Mouse (Mus musculus): ENCODE results near the gene Fndc3b. TPM values are rescaled to one million over a fixed set of nuclear protein-coding genes. Genes with fewer than 3 reads are reported as not detected.

Fndc3b gene
- polyA plus RNA-seq, 1 experiment from 2014 or later = 28.0 TPM

GRCm38 (mm10) chr3:27689149-27689865, 21.8 kb downstream of the Fndc3b start:
- Histone ChIP-seq H3K9me3 (no peaks in the 10 kb centered on the region), H3K4me1 (peaks cover 14% of the 10 kb centered on the region), H3K4me2 (replicated peaks) (no peak overlapping the region), H3K27me3 (no peaks in the 10 kb centered on the region), H3K4me3 (no peak overlapping the region), H3K36me3 (no peaks in the 10 kb centered on the region), H3K9ac (no peak overlapping the region), H3K27ac (no peak overlapping the region)
- 78% methylated on average over 12 of the region's 12 CpGs for WGBS
- ATAC-seq (ENCODE audit: insufficient number of reproducible peaks, insufficient read depth, low FRiP score, low TSS enrichment) = no peak

GRCm38 (mm10) chr3:27686732-27687491, 24.2 kb downstream of the Fndc3b start:
- no peak for ATAC-seq (ENCODE audit: insufficient number of reproducible peaks, insufficient read depth, low FRiP score, low TSS enrichment)
- Histone ChIP-seq H3K4me2 (replicated peaks) (no peak overlapping the region), H3K4me1 (peaks cover 12% of the 10 kb centered on the region), H3K27ac (no peak overlapping the region), H3K27me3 (no peaks in the 10 kb centered on the region), H3K4me3 (no peak overlapping the region), H3K9ac (no peak overlapping the region), H3K36me3 (no peaks in the 10 kb centered on the region), H3K9me3 (no peaks in the 10 kb centered on the region)
- WGBS = 73% methylated on average over 19 of the region's 19 CpGs

DNA sequence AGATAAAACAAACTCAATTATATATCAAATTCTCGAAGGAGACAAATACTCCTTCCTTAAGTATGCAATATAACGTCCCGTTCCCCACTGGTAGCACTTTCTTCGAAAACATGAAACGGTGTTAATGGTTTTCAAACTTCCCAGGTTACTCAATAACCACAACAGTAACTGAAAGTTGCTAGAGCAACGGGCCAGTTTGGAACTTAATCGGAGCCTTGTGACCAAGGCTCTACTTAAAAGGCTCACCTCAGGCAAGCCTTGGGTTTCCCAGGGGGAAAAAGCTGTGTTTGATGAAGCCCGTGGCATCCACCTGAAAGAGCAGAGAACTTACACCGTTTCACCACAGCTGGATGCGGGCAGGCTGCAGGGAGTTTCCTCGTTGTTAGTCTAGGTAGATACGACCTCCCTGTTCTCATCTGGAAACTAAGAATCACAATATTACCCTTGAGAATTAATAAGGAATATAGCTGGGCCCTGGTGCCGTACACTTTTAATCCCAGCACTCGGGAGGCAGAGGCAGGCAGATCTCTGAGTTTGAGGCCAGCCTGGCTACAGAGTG, 25.4 kb downstream of the Fndc3b start:
- H3K4me3 ChIP-seq = no peak overlapping the region
- WGBS = 85% methylated on average over 14 of the region's 14 CpGs
- H3K4me2 ChIP-seq (replicated peaks) = no peak overlapping the region
- ATAC-seq (ENCODE audit: insufficient number of reproducible peaks, insufficient read depth, low FRiP score, low TSS enrichment) = no peak
- no peaks in the 10 kb centered on the region for H3K9me3 ChIP-seq
- 0 out of 2 replicates have a peak, but pooled peaks cover 3% of the 10 kb centered on the region for H3K36me3 ChIP-seq
- no peak overlapping the region for H3K27ac ChIP-seq
- H3K9ac ChIP-seq = no peak overlapping the region
- H3K27me3 ChIP-seq = no peaks in the 10 kb centered on the region
- H3K4me1 ChIP-seq = peaks cover 12% of the 10 kb centered on the region

GRCm38 (mm10) chr3:27685134-27685533, 26.0 kb downstream of the Fndc3b start:
- 82% methylated on average over 6 of the region's 6 CpGs for whole genome bisulfite sequencing
- Histone ChIP-seq H3K9me3 (no peaks in the 10 kb centered on the region), H3K27ac (no peak overlapping the region), H3K9ac (no peak overlapping the region), H3K27me3 (no peaks in the 10 kb centered on the region), H3K4me3 (no peak overlapping the region), H3K4me2 (replicated peaks) (no peak overlapping the region), H3K36me3 (0 out of 2 replicates have a peak, but pooled peaks cover 3% of the 10 kb centered on the region), H3K4me1 (peaks cover 8% of the 10 kb centered on the region)
- no peak for ATAC-seq (ENCODE audit: insufficient number of reproducible peaks, insufficient read depth, low FRiP score, low TSS enrichment)

DNA sequence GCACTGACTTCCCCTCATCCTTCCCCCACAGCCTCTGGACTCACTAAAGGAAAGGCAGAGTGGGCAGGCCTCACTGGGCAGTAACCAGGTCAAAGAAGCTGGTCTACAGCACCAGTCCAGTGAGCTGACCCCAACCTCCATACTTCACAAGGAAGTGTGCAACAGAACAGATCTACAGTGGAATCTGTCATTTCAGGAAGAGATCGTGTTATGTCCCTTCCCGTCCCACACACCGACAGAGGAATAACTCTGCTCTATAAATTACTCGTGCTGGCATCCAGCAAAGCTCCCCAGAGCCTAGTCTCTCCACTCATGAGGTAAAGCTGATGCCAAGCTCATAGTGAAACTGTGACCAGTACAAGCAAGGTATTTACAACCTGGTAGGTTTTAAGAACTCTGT, 27.7 kb downstream of the Fndc3b start:
- Histone ChIP-seq H3K9me3 (no peaks in the 10 kb centered on the region), H3K4me2 (replicated peaks) (no peak overlapping the region), H3K36me3 (0 out of 2 replicates have a peak, but pooled peaks cover 3% of the 10 kb centered on the region), H3K9ac (no peak overlapping the region), H3K4me1 (peaks cover 6% of the 10 kb centered on the region; the same call in 1 of the 2 replicates), H3K4me3 (no peak overlapping the region), H3K27ac (no peak overlapping the region), H3K27me3 (no peaks in the 10 kb centered on the region)
- 76% methylated on average over 4 of the region's 4 CpGs for WGBS
- ATAC-seq (ENCODE audit: insufficient number of reproducible peaks, insufficient read depth, low FRiP score, low TSS enrichment) = no peak

DNA sequence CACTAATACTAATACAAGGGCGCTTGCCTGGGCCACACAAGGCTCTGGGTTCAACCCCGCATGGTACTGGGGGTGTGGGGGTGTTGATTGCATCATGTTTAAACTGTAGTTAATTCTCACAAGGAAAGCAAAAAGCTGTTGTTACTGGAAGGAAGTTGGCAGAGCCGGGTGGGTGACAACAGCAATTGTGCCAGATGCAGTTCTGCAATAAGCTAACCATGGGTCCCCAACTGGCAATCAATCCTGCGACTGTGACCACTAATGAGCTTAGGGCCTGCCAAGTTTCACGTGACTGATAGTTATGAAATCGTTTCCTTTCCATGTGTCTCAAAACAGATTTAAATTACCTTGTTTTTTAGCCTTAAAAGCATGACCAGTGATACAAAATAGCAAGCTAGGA, 33.5 kb downstream of the Fndc3b start:
- Histone ChIP-seq H3K9ac (no peak overlapping the region), H3K4me2 (replicated peaks) (no peak overlapping the region), H3K27ac (no peak overlapping the region; the same call in 1 of the 2 replicates), H3K4me3 (no peak overlapping the region), H3K9me3 (no peaks in the 10 kb centered on the region), H3K27me3 (no peaks in the 10 kb centered on the region), H3K4me1 (peaks cover 24% of the 10 kb centered on the region), H3K36me3 (0 out of 2 replicates have a peak, but pooled peaks cover 3% of the 10 kb centered on the region)
- WGBS = 57% methylated on average over 6 of the region's 6 CpGs
- ATAC-seq (ENCODE audit: insufficient number of reproducible peaks, insufficient read depth, low FRiP score, low TSS enrichment) = no peak

GRCm38 (mm10) chr3:27673660-27674059, 37.4 kb downstream of the Fndc3b start:
- no peaks in the 10 kb centered on the region for H3K27me3 ChIP-seq
- H3K4me3 ChIP-seq = no peak overlapping the region
- H3K9me3 ChIP-seq = no peaks in the 10 kb centered on the region
- H3K4me1 ChIP-seq = peaks cover 52% of the 10 kb centered on the region
- H3K9ac ChIP-seq = no peak overlapping the region
- H3K27ac ChIP-seq = no peak overlapping the region
- no peak overlapping the region for H3K4me2 ChIP-seq (replicated peaks)
- no peaks in the 10 kb centered on the region for H3K36me3 ChIP-seq
- ATAC-seq (ENCODE audit: insufficient number of reproducible peaks, insufficient read depth, low FRiP score, low TSS enrichment) = no peak
- WGBS = 67% methylated on average over 7 of the region's 7 CpGs

- Histone ChIP-seq H3K9me3 (no peaks in the 10 kb centered on the region), H3K27me3 (no peaks in the 10 kb centered on the region), H3K4me1 (peaks cover 43% of the 10 kb centered on the region), H3K4me2 (replicated peaks) (no peak overlapping the region), H3K36me3 (no peaks in the 10 kb centered on the region), H3K27ac (no peak overlapping the region), H3K4me3 (no peak overlapping the region), H3K9ac (no peak overlapping the region)
- no peak for ATAC-seq (ENCODE audit: insufficient number of reproducible peaks, insufficient read depth, low FRiP score, low TSS enrichment)
- 25% methylated on average over 12 of the region's 12 CpGs for WGBS
Measured at GRCm38 (mm10) chr3:27670416-27670815, 40.7 kb downstream of the Fndc3b start.

DNA sequence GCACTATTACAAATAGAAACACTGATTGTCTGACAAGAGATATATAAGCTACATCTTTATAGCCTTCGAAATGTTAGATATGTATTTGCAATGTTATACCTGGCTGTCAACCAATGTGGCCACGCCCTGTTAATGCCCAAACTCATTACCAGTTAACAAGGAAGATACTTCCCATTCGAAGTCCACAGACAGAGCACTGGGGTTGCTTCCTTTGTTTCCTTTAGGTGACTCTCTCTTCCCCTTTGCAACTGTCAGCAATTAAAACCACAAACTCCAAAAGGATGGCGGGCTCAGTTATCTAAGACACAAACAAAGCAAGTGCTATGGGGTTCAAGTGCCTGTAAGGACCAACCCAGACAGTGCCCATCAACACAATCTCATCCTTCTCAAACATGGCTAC, 43.8 kb downstream of the Fndc3b start:
- H3K9me3 ChIP-seq = no peaks in the 10 kb centered on the region
- H3K4me3 ChIP-seq = no peak overlapping the region
- ATAC-seq (ENCODE audit: insufficient number of reproducible peaks, insufficient read depth, low FRiP score, low TSS enrichment) = no peak
- no peak overlapping the region for H3K4me2 ChIP-seq (replicated peaks)
- H3K27ac ChIP-seq = no peak overlapping the region
- peaks cover 40% of the 10 kb centered on the region for H3K4me1 ChIP-seq
- WGBS = 81% methylated on average over 4 of the region's 4 CpGs
- H3K36me3 ChIP-seq = no peaks in the 10 kb centered on the region
- no peak overlapping the region for H3K9ac ChIP-seq
- no peaks in the 10 kb centered on the region for H3K27me3 ChIP-seq

DNA sequence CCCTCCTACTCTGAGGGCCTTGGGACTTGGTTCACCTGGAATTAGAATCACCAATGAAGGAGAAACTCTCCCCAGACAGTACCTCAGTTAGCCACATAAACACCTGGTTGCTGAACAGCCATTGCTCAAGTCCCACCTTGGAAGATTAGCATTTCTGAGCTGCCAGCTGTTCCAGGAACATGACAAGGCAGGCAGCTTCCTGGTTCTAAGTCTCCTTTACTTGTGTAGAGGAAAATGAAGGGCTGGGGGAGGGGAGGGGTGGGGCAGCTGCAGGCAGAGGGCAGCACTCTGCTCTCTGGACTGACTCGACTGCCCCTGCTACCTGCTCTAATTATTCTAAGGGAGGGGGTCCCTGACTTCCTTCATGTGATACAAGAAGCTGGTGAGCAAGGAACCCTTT, 45.8 kb downstream of the Fndc3b start:
- 0% methylated on average over 1 of the region's 1 CpGs for WGBS
- Histone ChIP-seq H3K36me3 (no peaks in the 10 kb centered on the region), H3K4me1 (peaks cover 22% of the 10 kb centered on the region), H3K27ac (no peak overlapping the region), H3K9me3 (no peaks in the 10 kb centered on the region), H3K9ac (no peak overlapping the region), H3K4me3 (no peak overlapping the region), H3K4me2 (replicated peaks) (no peak overlapping the region), H3K27me3 (no peaks in the 10 kb centered on the region)
- ATAC-seq (ENCODE audit: insufficient number of reproducible peaks, insufficient read depth, low FRiP score, low TSS enrichment) = no peak

DNA sequence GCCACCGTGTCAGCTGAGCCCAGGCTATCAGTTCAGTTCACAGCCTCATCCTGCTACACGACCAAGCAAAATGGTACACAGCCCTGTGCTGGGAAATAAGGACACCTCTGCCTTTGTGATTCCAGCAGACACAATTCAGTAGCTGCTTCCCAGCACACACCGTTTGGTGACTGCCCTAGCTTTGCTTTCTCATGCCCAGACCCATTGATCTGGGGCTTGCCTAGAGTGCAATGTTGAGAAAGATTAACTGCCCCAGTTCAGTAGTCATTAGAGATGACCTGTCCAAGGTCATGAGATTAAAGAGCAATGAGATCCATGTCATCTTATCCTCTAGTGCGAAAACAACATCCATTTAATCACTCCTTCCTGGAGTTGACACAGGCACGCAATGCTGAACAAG, 47.9 kb downstream of the Fndc3b start:
- WGBS = 69% methylated on average over 5 of the region's 5 CpGs

More for the DNA sequence above, 47.9 kb downstream of the Fndc3b start:
- Histone ChIP-seq H3K36me3 (no peaks in the 10 kb centered on the region), H3K27me3 (no peaks in the 10 kb centered on the region), H3K4me1 (peaks cover 14% of the 10 kb centered on the region), H3K4me2 (replicated peaks) (no peak overlapping the region), H3K9ac (no peak overlapping the region), H3K4me3 (no peak overlapping the region), H3K27ac (no peak overlapping the region), H3K9me3 (no peaks in the 10 kb centered on the region)
- no peak for ATAC-seq (ENCODE audit: insufficient number of reproducible peaks, insufficient read depth, low FRiP score, low TSS enrichment)
